Comparison of ENCODE assay signal across 7 mouse cellular contexts in the genomic region with DNA sequence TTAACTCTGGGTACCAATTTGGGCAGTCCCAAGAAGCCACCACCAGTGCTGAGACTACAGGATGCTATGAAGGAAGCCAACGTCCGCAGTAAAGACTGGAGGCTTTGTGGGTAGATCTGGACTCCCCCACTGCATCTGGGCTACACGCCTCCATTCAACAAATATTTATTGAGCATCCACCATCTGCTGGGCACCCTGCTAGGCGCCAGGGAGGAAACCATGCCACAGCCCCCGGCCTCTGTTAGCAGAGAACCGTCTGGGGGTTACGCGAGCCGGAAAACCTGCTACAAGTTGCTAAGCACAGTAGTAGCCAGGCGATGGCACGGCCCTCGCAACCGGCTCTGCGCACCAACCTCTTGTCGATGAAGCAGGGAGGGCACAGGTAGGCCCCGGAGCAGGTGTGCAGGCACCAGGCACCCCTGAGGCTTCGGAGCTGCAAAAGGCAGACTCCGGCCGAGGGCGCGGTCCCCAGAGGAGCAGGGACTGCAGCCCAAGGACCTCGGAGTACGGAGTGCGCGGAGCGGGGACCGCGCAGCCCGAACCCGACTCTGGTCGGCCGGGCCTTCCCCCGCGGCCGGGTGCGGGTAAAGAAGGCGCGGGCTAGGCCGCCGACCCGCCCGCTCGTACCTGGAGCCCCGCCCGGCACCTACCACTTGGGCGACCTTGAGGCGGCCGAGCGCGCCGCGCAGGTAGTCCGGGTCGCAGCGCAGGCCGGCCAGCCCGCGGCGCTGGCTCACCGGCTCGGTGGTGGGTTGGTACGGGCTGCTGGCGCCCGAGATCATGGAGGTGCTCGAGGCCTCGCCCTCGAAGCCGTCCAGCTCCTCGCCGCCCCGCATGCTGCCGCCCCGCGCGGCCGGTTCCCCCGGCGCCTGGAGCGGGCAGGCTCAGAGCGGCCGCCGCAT. TPM values are rescaled to one million over a fixed set of nuclear protein-coding genes. Genes with fewer than 3 reads are reported as not detected.
DNase-seq lines count a peak whose midpoint lies in the region; ATAC-seq and TF ChIP-seq lines count a peak whose summit lies in the region.

No protein-coding gene starts in this region.

- peak overlapping the region; percentile 76 for H3K27ac ChIP-seq in embryonic facial prominence, embryonic 14.5 days (replicated peaks; ENCODE audit: low read depth, low read length)

- peak overlapping the region; percentile 94 for H3K4me2 ChIP-seq in embryonic facial prominence, embryonic 14.5 days (ENCODE audit: low read depth, low read length)

- H3K27me3 ChIP-seq in E14TG2a.4 (ENCODE audit: insufficient read depth, low read length): peaks cover 18% of the 10 kb centered on the region
- H3K27me3 ChIP-seq in embryonic facial prominence, embryonic 14.5 days (replicated peaks; ENCODE audit: control insufficient read depth, insufficient read depth, low read length): no peaks in the 10 kb centered on the region

- no peaks in the 10 kb centered on the region; the same call in 1 of the 2 replicates for H3K36me3 ChIP-seq in E14TG2a.4 (ENCODE audit: insufficient read depth, low read length)
- no peaks in the 10 kb centered on the region for H3K36me3 ChIP-seq in embryonic facial prominence, embryonic 14.5 days (ENCODE audit: control insufficient read depth, insufficient read depth, low read length)

- peak overlapping the region; percentile 94 for H3K9ac ChIP-seq in embryonic facial prominence, embryonic 14.5 days (ENCODE audit: low read depth, low read length)

- H3K4me3 ChIP-seq in E14TG2a.4 (replicated peaks; ENCODE audit: low read length): peak overlapping the region; percentile 88
- H3K4me3 ChIP-seq in embryonic facial prominence, embryonic 14.5 days (ENCODE audit: low read depth, low read length): peak overlapping the region; percentile 85

- peaks cover 49% of the 10 kb centered on the region for H3K4me1 ChIP-seq in E14TG2a.4 (replicated peaks; ENCODE audit: low read depth, low read length)
- H3K4me1 ChIP-seq in embryonic facial prominence, embryonic 14.5 days (ENCODE audit: control insufficient read depth, insufficient read depth, low read length): peaks cover 14% of the 10 kb centered on the region

- DNase-seq in adrenal gland, postnatal 25 days: peak; percentile 44
- DNase-seq in embryonic facial prominence, embryonic 14.5 days (ENCODE audit: low spot score): peak; percentile 48
- DNase-seq in layer of hippocampus, adult 9-11 months: peak; percentile 54
- DNase-seq in lung, postnatal 25 days (ENCODE audit: low spot score): peak; percentile 28
- DNase-seq in retina, embryonic 14.5 days (ENCODE audit: low spot score): peak; percentile 54

- peak; percentile 76 for ATAC-seq in embryonic facial prominence, embryonic 14.5 days (ENCODE audit: low read depth)
- ATAC-seq in hematopoietic stem cell, adult 5-6 weeks (replicated peaks in 1 of 2; ENCODE audit: insufficient read depth in 1 of 2, low FRiP score in 2 of 2, low TSS enrichment in 1 of 2, low read depth in 1 of 2, poor library complexity in 2 of 2, severe bottlenecking in 2 of 2): peak; percentile 61 to 76

- TF ChIP-seq CTCF in E14TG2a.4 (conservative IDR thresholded peaks at IDR 0.05; ENCODE audit: low read length): no peak

- 0 out of 2 replicates have a peak, but pooled peaks cover 3% of the 10 kb centered on the region for H3K9me3 ChIP-seq in E14TG2a.4 (ENCODE audit: low read length)
- peaks cover 7% of the 10 kb centered on the region; the same call in 1 of the 2 replicates for H3K9me3 ChIP-seq in embryonic facial prominence, embryonic 14.5 days (ENCODE audit: control insufficient read depth, low read length)

- under 1% methylated on average over 29 of the region's 82 CpGs for WGBS in embryonic facial prominence, embryonic 14.5 days

RNA-seq across cellular contexts. Expression of a gene that starts 0.6 kb away (rescaled TPM):
- 44.4 and 46.0 TPM in 2 replicates for total RNA-seq in adrenal gland, postnatal 25 days (2021)
- polyA plus RNA-seq in embryonic facial prominence, embryonic 14.5 days (2014; fragmentation: Nextera tagmentation; extraction: Ambion mirVana): 4.1 and 4.3 TPM in 2 replicates
- 3.7 and 4.4 TPM in 2 replicates for total RNA-seq in hematopoietic stem cell, adult 5-6 weeks (2017)

RNA-seq across cellular contexts. Expression of a gene that starts 47.8 kb away (rescaled TPM):
- 138 and 198 TPM in 2 replicates for total RNA-seq in adrenal gland, postnatal 25 days (2021)
- 52.5 and 53.8 TPM in 2 replicates for polyA plus RNA-seq in embryonic facial prominence, embryonic 14.5 days (2014; fragmentation: Nextera tagmentation; extraction: Ambion mirVana)
- 74.0 and 74.4 TPM in 2 replicates for total RNA-seq in hematopoietic stem cell, adult 5-6 weeks (2017)

RNA-seq across cellular contexts. Expression of a gene that starts 55.8 kb away (rescaled TPM):
- 73.6 and 85.9 TPM in 2 replicates for total RNA-seq in adrenal gland, postnatal 25 days (2021)
- polyA plus RNA-seq in embryonic facial prominence, embryonic 14.5 days (2014; fragmentation: Nextera tagmentation; extraction: Ambion mirVana): 168 and 189 TPM in 2 replicates
- 12.1 and 12.9 TPM in 2 replicates for total RNA-seq in hematopoietic stem cell, adult 5-6 weeks (2017)

Comparison
In these comparisons a context has a peak if more than half of its experiments do, and no peak if none do; other contexts are left out.
1. Peak in every context shown above with its lines: DNase-seq, ATAC-seq, H3K4me3 ChIP-seq and H3K27ac ChIP-seq.